Mouse (Mus musculus): ENCODE measurements around the gene Tuft1. TPM values are rescaled to one million over a fixed set of nuclear protein-coding genes. Genes with fewer than 3 reads are reported as not detected.

Gene Tuft1
- polyA plus RNA-seq, 1 experiment from 2014 or later: 11.6 TPM

DNA sequence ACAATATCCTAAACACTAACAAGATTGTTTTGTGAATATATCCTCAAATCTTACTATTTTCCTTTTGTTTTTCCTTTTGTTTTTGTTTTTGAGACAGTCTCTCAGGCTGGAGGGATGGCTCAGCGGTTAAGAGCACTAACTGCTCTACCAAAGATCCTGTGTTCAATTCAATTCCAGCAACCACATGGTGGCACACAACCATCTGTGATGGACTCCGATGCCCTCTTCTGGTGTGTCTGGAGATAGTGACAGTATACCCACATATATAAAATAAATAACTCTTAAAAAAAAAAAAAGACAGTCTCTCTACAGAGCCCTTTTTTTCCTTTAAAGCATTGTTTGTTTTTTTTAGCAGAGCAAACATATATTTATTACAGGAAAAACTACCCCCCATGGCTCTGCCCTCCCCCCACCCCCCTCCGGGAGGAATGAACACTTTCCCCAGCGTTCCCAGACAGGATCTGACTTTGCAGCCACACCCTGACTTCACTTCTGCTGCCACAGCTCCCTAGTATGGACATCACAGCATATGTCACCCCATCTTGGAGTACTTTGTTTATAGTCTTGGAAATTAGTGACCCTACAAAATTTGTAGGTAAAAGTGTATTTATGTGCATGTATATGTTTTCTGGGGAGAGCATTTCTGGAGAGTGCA, 94.2 kb downstream of the Tuft1 start:
- no peak for ATAC-seq
- Histone ChIP-seq H3K9ac (ENCODE audit: low read depth, low read length) (no peak overlapping the region), H3K9me3 (ENCODE audit: control insufficient read depth, low read length) (no peaks in the 10 kb centered on the region), H3K27ac (ENCODE audit: low read length) (0 out of 2 replicates have a peak overlapping the region, but pooled peaks have one; percentile 37), H3K27me3 (replicated peaks; ENCODE audit: control insufficient read depth, insufficient read depth, low read length) (no peaks in the 10 kb centered on the region), H3K4me3 (ENCODE audit: low read length) (no peak overlapping the region), H3K4me2 (ENCODE audit: low read depth, low read length) (no peak overlapping the region), H3K36me3 (ENCODE audit: control insufficient read depth, insufficient read depth, low read length) (peaks cover 4% of the 10 kb centered on the region; the same call in 1 of the 2 replicates), H3K4me1 (ENCODE audit: control insufficient read depth, insufficient read depth, low read length) (peaks cover 12% of the 10 kb centered on the region)
- WGBS: 59% methylated on average over 4 of the region's 4 CpGs

GRCm38 (mm10) chr3:94563163-94563562, 95.5 kb downstream of the Tuft1 start:
- Histone ChIP-seq H3K27me3 (replicated peaks; ENCODE audit: control insufficient read depth, insufficient read depth, low read length) (no peaks in the 10 kb centered on the region), H3K4me1 (ENCODE audit: control insufficient read depth, insufficient read depth, low read length) (peaks cover 12% of the 10 kb centered on the region), H3K4me2 (ENCODE audit: low read depth, low read length) (no peak overlapping the region), H3K4me3 (ENCODE audit: low read length) (no peak overlapping the region), H3K9me3 (ENCODE audit: control insufficient read depth, low read length) (no peaks in the 10 kb centered on the region), H3K36me3 (ENCODE audit: control insufficient read depth, insufficient read depth, low read length) (peaks cover 11% of the 10 kb centered on the region; the same call in 1 of the 2 replicates), H3K27ac (ENCODE audit: low read length) (no peak overlapping the region), H3K9ac (ENCODE audit: low read depth, low read length) (no peak overlapping the region)
- ATAC-seq: no peak
- 75% methylated on average over 3 of the region's 3 CpGs for WGBS

Other genes with a start within 250 kb of the Tuft1 start
- 9.0 and 10.3 TPM in 2 replicates for gene Tdrkh, start 245.6 kb downstream of the Tuft1 start, polyA plus RNA-seq (2015; fragmentation: Nextera tagmentation; extraction: Ambion mirVana)
- 68.1 and 77.6 TPM in 2 replicates for gene Mrpl9, start 215.6 kb downstream of the Tuft1 start, polyA plus RNA-seq (2015; fragmentation: Nextera tagmentation; extraction: Ambion mirVana)
- 0.17 and 0.23 TPM in 2 replicates for gene Oaz3, start 215.0 kb downstream of the Tuft1 start, polyA plus RNA-seq (2015; fragmentation: Nextera tagmentation; extraction: Ambion mirVana)
- gene Celf3, start 180.6 kb downstream of the Tuft1 start, polyA plus RNA-seq (2015; fragmentation: Nextera tagmentation; extraction: Ambion mirVana): 18.8 and 24.1 TPM in 2 replicates
- gene Riiad1, start 178.5 kb downstream of the Tuft1 start, polyA plus RNA-seq (2015; fragmentation: Nextera tagmentation; extraction: Ambion mirVana): 5.4 TPM in 2 replicates
- gene Snx27, start 76.2 kb downstream of the Tuft1 start, polyA plus RNA-seq (2015; fragmentation: Nextera tagmentation; extraction: Ambion mirVana): 26.7 and 27.4 TPM in 2 replicates
- not detected in 2 replicates for gene Gm10972, start 15.8 kb downstream of the Tuft1 start, polyA plus RNA-seq (2015; fragmentation: Nextera tagmentation; extraction: Ambion mirVana)
- gene Selenbp2, start 34.7 kb upstream of the Tuft1 start, polyA plus RNA-seq (2015; fragmentation: Nextera tagmentation; extraction: Ambion mirVana): 7.0 and 7.1 TPM in 2 replicates
- gene Cgn, start 127.6 kb upstream of the Tuft1 start, polyA plus RNA-seq (2015; fragmentation: Nextera tagmentation; extraction: Ambion mirVana): 80.9 and 90.7 TPM in 2 replicates
- gene Pogz, start 178.7 kb upstream of the Tuft1 start, polyA plus RNA-seq (2015; fragmentation: Nextera tagmentation; extraction: Ambion mirVana): 9.2 and 9.9 TPM in 2 replicates
- gene Psmb4, start 228.1 kb upstream of the Tuft1 start, polyA plus RNA-seq (2015; fragmentation: Nextera tagmentation; extraction: Ambion mirVana): 299 and 315 TPM in 2 replicates